Mouse (Mus musculus): ENCODE data around the gene Zfhx3. TPM values are rescaled to one million over a fixed set of nuclear protein-coding genes. Genes with fewer than 3 reads are reported as not detected.

The Zfhx3 gene
- polyA plus RNA-seq, 1 experiment from 2014 or later: 19.8 TPM

DNA sequence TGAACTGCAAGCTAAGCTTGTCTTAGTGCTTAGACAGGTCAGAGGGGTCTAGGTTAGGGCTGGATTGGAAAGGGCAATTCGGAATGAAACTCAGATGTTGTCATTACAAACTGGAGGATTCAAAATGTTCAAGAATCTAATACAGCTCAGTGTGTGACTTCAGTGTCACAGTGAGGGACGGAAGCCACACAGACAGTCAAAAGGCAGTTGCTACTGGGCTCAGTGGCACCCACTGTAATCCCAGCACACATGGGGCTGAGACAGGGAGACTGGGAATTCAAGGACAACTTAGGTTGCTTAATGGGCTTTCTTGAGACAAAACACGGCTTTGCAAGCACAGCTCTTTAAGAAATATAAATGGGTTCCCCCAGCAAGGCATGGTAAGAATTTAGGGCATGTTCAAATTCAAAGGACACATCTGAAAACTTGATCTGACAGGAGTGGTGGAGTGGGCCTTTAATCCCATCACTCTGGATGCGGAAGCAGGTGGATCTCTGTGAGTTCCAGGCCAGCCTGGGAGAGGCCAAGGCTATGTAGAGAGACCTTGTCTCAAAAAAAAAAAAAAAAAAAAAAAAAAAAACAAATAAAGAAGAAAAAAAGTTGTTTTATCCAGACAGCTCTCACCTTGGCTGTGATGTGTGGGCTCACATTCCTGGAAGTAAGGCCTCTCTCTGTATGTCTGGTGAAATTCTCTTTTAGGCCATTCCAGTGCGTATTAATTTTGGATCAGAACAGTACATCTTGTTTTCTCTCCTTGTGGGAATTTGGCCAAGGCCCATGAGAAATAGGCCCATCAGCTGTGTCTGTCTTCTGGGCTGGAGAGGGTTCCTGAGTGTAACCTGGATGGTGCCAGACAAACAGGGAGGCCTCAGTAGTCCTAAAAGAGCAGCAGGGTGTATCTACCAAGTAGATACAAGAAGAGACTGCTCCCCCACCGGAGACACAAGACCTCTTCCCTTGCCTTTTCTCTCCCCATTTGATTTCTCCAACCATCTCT, 750.5 kb downstream of the Zfhx3 start:
- 66% methylated on average over 6 of the region's 6 CpGs for WGBS
- Histone ChIP-seq H3K9me3 (ENCODE audit: low read depth, low read length) (no peaks in the 10 kb centered on the region), H3K27ac (ENCODE audit: low read depth) (no peak overlapping the region; the same call in 1 of the 2 replicates), H3K4me3 (ENCODE audit: low read depth, low read length) (no peak overlapping the region), H3K27me3 (ENCODE audit: insufficient read depth, low read length) (peaks cover 35% of the 10 kb centered on the region), H3K4me2 (peak overlapping the region; percentile 69), H3K9ac (no peak overlapping the region), H3K4me1 (ENCODE audit: insufficient read depth) (peaks cover 23% of the 10 kb centered on the region; the same call in 1 of the 2 replicates), H3K36me3 (ENCODE audit: insufficient read depth) (no peaks in the 10 kb centered on the region)
- ATAC-seq (ENCODE audit: insufficient read depth): no peak
- DNase-seq: no peak
- TF ChIP-seq CTCF (IDR thresholded peaks at IDR 0.05; ENCODE audit: low read depth): no peak

DNA sequence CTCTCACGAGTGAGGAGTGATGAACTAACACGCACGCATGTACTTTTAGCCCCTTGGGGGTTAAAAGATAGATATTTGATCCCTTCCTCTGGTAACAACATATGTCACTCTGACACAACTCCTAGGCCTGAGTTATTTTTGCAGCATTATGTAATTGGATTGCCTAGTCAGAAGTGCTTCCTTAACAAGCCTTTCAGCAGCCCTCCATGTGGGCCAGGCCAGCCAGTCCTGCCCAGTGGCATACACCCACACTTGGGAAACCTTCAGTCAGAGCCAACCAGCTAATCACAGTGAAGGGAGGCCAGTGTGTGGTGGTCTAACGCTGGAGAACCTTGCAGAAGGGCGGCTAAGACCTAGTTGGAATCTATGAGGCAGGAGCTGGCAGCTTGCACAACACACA, 751.4 kb downstream of the Zfhx3 start:
- Histone ChIP-seq H3K27me3 (ENCODE audit: insufficient read depth, low read length) (peaks cover 39% of the 10 kb centered on the region), H3K4me3 (ENCODE audit: low read depth, low read length) (no peak overlapping the region), H3K27ac (ENCODE audit: low read depth) (no peak overlapping the region), H3K4me1 (ENCODE audit: insufficient read depth) (peaks cover 23% of the 10 kb centered on the region; the same call in 1 of the 2 replicates), H3K9me3 (ENCODE audit: low read depth, low read length) (no peaks in the 10 kb centered on the region), H3K9ac (no peak overlapping the region), H3K4me2 (no peak overlapping the region), H3K36me3 (ENCODE audit: insufficient read depth) (no peaks in the 10 kb centered on the region)
- DNase-seq: peak; percentile 42
- ATAC-seq (ENCODE audit: insufficient read depth): no peak
- no peak for TF ChIP-seq CTCF (IDR thresholded peaks at IDR 0.05; ENCODE audit: low read depth)
- WGBS: 63% methylated on average over 5 of the region's 5 CpGs

GRCm38 (mm10) chr8:108694516-108694915, 752.1 kb downstream of the Zfhx3 start:
- no peak for ATAC-seq (ENCODE audit: insufficient read depth)
- Histone ChIP-seq H3K36me3 (ENCODE audit: insufficient read depth) (no peaks in the 10 kb centered on the region), H3K27ac (ENCODE audit: low read depth) (no peak overlapping the region), H3K4me2 (no peak overlapping the region), H3K9me3 (ENCODE audit: low read depth, low read length) (no peaks in the 10 kb centered on the region), H3K4me3 (ENCODE audit: low read depth, low read length) (no peak overlapping the region), H3K9ac (no peak overlapping the region), H3K27me3 (ENCODE audit: insufficient read depth, low read length) (peaks cover 39% of the 10 kb centered on the region), H3K4me1 (ENCODE audit: insufficient read depth) (peaks cover 23% of the 10 kb centered on the region; the same call in 1 of the 2 replicates)
- TF ChIP-seq CTCF (IDR thresholded peaks at IDR 0.05; ENCODE audit: low read depth): no peak
- DNase-seq: no peak
- 43% methylated on average over 6 of the region's 6 CpGs for WGBS

- Histone ChIP-seq H3K4me1 (ENCODE audit: insufficient read depth) (peaks cover 23% of the 10 kb centered on the region; the same call in 1 of the 2 replicates), H3K27me3 (ENCODE audit: insufficient read depth, low read length) (peaks cover 39% of the 10 kb centered on the region), H3K9me3 (ENCODE audit: low read depth, low read length) (no peaks in the 10 kb centered on the region), H3K36me3 (ENCODE audit: insufficient read depth) (no peaks in the 10 kb centered on the region), H3K27ac (ENCODE audit: low read depth) (peak overlapping the region; percentile 65; the same call in 1 of the 2 replicates), H3K9ac (peak overlapping the region; percentile 56), H3K4me3 (ENCODE audit: low read depth, low read length) (peak overlapping the region; percentile 40), H3K4me2 (peak overlapping the region; percentile 89)
- peak; percentile 71 for DNase-seq
- ATAC-seq (ENCODE audit: insufficient read depth): no peak
- 8% methylated on average over 32 of the region's 32 CpGs for WGBS
- TF ChIP-seq CTCF (IDR thresholded peaks at IDR 0.05; ENCODE audit: low read depth): no peak
Measured at GRCm38 (mm10) chr8:108695242-108695880, 752.9 kb downstream of the Zfhx3 start.

DNA sequence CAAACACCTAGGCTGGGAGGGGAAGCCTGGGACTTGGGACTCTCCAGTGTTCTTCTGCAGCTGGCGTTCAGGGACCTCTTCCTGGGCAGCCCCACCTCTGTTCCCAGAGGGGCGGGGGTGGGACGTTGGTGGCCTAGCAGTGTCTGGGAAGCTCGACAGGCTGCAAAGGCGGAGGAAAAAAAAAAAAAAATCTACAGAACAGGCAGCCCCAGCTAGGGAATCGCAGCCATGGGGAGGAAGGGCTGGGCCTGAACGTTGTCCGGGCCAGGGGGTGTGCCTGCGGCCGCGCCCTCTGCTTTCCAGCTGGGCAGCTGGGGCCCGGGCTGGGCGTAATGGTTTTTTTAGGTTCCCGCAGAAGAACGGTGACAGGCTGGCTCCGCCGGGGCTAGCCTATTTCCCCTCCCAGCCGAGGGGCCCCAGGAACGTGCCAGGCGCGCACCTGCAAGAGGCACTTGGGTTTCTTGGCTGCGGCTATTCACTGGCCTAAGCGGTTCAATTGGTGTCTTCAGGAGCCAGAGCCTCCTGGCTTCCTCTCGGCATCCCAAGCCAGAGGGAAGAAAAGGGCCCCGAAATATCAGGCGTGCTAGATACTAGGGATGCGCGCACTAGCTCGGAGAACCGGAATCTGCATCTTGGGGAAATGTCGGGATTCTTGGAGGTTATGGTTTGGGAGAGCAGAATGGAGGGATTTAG, 753.6 kb downstream of the Zfhx3 start:
- H3K4me1 ChIP-seq (ENCODE audit: insufficient read depth): peaks cover 20% of the 10 kb centered on the region; the same call in 1 of the 2 replicates
- under 1% methylated on average over 31 of the region's 31 CpGs for WGBS
- ATAC-seq (ENCODE audit: insufficient read depth) (peak; percentile 47), DNase-seq (peak; percentile 69)
- peak overlapping the region; percentile 40 for H3K4me3 ChIP-seq (ENCODE audit: low read depth, low read length)
- H3K27ac ChIP-seq (ENCODE audit: low read depth): peak overlapping the region; percentile 65; the same call in 1 of the 2 replicates
- H3K36me3 ChIP-seq (ENCODE audit: insufficient read depth): no peaks in the 10 kb centered on the region
- H3K27me3 ChIP-seq (ENCODE audit: insufficient read depth, low read length): peaks cover 39% of the 10 kb centered on the region
- no peak for TF ChIP-seq CTCF (IDR thresholded peaks at IDR 0.05; ENCODE audit: low read depth)
- H3K4me2 ChIP-seq: peak overlapping the region; percentile 89
- H3K9me3 ChIP-seq (ENCODE audit: low read depth, low read length): no peaks in the 10 kb centered on the region
- peak overlapping the region; percentile 56 for H3K9ac ChIP-seq

- H3K27me3 ChIP-seq (ENCODE audit: insufficient read depth, low read length): peaks cover 39% of the 10 kb centered on the region
- DNase-seq (peak; percentile 37), ATAC-seq (ENCODE audit: insufficient read depth) (no peak)
- H3K9ac ChIP-seq: peak overlapping the region; percentile 11; the same call in 1 of the 2 replicates
- TF ChIP-seq CTCF (IDR thresholded peaks at IDR 0.05; ENCODE audit: low read depth): no peak
- H3K36me3 ChIP-seq (ENCODE audit: insufficient read depth): no peaks in the 10 kb centered on the region
- H3K4me3 ChIP-seq (ENCODE audit: low read depth, low read length): peak overlapping the region; percentile 40
- 9% methylated on average over 27 of the region's 27 CpGs for WGBS
- H3K9me3 ChIP-seq (ENCODE audit: low read depth, low read length): no peaks in the 10 kb centered on the region
- peak overlapping the region; percentile 21; the same call in 1 of the 2 replicates for H3K27ac ChIP-seq (ENCODE audit: low read depth)
- H3K4me2 ChIP-seq: peak overlapping the region; percentile 89
- H3K4me1 ChIP-seq (ENCODE audit: insufficient read depth): peaks cover 14% of the 10 kb centered on the region; the same call in 1 of the 2 replicates
Measured at GRCm38 (mm10) chr8:108696631-108697410, 754.4 kb downstream of the Zfhx3 start.

Measured in lung, embryonic 14.5 days (tissue).